Mouse (Mus musculus) large intestine, adult 2 months (tissue): ENCODE data around the gene Zfp691. TPM values are rescaled to one million over a fixed set of nuclear protein-coding genes. Genes with fewer than 3 reads are reported as not detected.

ENCODE experiments used
- DNase-seq: peaks from one replicate; pipeline ENCODE4 v3.0.0-alpha.2; 2012; ENCODE audit warnings: low read depth, low spot score
- WGBS: fragments of 180-500 bp; shearing (Covaris S2); methylation state at CpG from one replicate; pipeline ENCODE4 v1.1.7; 2018; 5-methylcytosine and 5-hydroxymethylcytosine counted together
- polyA plus RNA-seq: library from polyadenylated mRNA; depleted of rRNA; stranded (reverse); fragments of >200 nt; gene quantifications from 2 replicates; pipeline ENCODE4 v1.2.3, GENCODE M21; 2012

Zfp691 gene
- polyA plus RNA-seq, 1 experiment, result 5.4 TPM

GRCm38 (mm10) chr4:119172919-119173650 is 910 bp downstream of the Zfp691 start:
- WGBS, result 24% methylated on average over 18 of the region's 18 CpGs
- DNase-seq, result no peak

DNA sequence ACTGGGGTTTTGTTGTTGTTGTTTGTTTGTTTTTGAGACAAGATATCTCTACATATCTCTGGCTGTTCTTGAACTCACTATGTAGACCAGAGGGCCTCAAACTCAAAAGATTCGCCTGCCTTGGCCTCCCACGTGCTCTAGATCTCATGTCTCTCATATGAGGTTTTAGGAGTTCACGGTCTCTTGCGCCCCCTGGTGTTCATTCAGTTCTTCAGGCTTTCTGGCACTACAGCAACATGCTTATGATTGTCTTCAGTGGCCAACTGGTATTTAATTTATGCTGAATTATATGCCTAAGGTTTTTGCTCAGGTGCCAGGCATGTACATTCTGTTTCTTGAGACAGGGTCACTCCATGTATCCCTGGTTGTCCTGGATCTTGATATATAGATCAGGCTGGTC is 6.3 kb downstream of the Zfp691 start:
- DNase-seq, result peak; percentile 81
- WGBS, result 2% methylated on average over 4 of the region's 4 CpGs

GRCm38 (mm10) chr4:119167068-119167467 is 6.9 kb downstream of the Zfp691 start:
- 53% methylated on average over 4 of the region's 4 CpGs for WGBS
- no peak for DNase-seq

GRCm38 (mm10) chr4:119165916-119166315 is 8.1 kb downstream of the Zfp691 start:
- WGBS, result 86% methylated on average over 7 of the region's 7 CpGs
- no peak for DNase-seq

DNA sequence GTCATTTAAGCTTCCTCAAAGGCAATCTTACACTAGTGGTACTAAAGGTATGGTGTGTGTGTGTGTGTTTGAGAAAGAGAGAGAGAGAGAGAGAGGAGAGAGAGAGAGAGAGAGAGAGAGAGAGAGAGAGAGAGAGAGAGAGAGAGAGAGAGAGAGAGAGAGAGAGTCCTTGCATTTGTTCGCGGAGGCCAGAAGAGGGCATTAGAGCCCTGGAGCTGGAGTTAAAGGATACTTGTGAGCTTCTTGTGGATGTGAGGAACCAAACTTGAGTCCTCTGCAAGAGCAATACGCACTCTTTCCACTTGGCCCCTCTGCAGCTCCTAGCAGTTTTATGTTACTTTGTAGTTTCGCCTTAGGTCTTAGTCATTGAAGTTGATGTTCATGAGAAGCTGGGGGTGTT is 11.0 kb downstream of the Zfp691 start:
- no peak for DNase-seq
- WGBS, result 71% methylated on average over 4 of the region's 4 CpGs

GRCm38 (mm10) chr4:119161358-119161757 is 12.6 kb downstream of the Zfp691 start:
- no peak for DNase-seq
- 61% methylated on average over 3 of the region's 3 CpGs for WGBS

DNA sequence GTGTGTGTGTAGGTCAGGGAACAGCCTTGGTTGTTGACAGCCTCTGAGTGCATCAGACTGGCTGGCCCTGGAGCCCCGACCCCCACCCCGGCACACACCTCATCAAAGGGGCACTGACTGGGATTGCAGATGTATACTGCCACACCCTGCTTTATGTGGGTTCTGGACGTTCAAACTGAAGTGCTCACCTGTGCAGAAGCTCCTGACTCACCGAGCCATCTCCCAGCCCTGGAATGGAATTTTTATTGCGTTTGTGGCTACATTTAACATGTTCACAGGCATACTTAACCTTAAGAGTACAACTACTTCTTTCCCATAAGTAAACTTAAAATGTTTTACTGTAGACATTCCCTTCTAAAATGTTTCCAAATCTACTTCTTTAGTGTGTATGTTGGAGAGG is 16.1 kb downstream of the Zfp691 start:
- WGBS, result 21% methylated on average over 5 of the region's 5 CpGs

DNA sequence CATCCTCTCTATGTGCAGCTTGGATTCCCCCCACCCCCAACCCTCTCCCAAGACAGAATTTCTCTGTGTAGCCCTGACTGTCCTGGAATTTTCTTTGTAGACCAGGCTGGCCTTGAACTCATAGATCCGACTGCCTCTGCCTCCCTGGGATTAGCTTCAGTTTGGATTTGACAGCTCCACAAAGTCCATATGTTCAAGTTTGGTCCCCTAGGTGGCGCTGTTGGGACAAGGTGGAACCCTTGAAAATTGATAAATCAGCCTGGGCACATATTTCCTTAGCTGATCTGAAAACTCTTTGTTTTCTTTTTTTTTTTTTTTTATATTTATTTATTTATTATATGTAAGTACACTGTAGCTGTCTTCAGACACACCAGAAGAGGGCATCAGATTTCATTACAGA is 16.8 kb downstream of the Zfp691 start:
- DNase-seq, result no peak
- 31% methylated on average over 2 of the region's 2 CpGs for WGBS

More for the DNA sequence above, 16.1 kb downstream of the Zfp691 start:
- DNase-seq, result no peak

GRCm38 (mm10) chr4:119148741-119149140 is 25.3 kb downstream of the Zfp691 start:
- no peak for DNase-seq
- WGBS, result 88% methylated on average over 11 of the region's 11 CpGs

DNA sequence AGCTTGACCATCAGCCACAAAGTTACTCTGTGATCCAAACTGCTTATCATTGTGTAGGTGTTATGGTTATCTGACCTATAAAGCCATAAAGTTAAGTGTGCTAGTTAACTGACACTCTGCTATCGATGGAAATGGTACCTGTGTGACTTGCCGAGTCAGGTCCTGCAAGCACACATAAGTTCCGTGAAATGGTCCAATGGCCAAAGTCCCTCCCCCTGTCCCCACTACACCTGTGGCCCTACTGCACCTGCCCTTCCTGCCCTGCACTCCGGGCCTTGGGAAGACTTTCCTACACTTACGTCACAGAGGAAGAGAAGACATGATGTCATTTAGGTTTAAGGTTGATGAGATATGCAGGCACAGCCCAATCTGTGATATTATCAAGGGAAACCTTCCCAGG is 26.6 kb downstream of the Zfp691 start:
- 27% methylated on average over 5 of the region's 5 CpGs for WGBS
- DNase-seq, result no peak

DNA sequence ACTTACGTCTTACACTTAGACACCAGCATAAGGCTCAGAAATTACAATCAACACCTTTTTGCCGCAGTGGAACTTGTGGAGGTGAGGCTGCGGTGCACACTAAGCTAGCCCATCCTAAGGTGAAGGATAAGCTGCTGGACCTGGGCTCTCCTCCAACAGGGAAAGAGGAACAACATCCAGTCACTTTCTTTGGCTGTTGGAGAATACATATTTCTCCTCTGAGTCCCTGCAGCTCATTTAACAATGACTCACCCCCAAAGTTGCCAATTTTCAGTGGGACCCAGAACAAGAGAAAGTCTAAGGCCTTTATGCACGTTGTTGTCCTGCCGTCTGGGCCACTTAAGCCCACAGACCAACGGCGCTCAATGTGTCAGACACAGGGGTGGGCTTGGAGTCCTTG is 27.2 kb downstream of the Zfp691 start:
- 79% methylated on average over 7 of the region's 7 CpGs for WGBS
- no peak for DNase-seq

GRCm38 (mm10) chr4:119142230-119142871 is 31.6 kb downstream of the Zfp691 start:
- DNase-seq, result no peak
- 34% methylated on average over 24 of the region's 24 CpGs for whole genome bisulfite sequencing

GRCm38 (mm10) chr4:119141191-119141590 is 32.8 kb downstream of the Zfp691 start:
- no peak for DNase-seq
- 75% methylated on average over 10 of the region's 10 CpGs for WGBS

DNA sequence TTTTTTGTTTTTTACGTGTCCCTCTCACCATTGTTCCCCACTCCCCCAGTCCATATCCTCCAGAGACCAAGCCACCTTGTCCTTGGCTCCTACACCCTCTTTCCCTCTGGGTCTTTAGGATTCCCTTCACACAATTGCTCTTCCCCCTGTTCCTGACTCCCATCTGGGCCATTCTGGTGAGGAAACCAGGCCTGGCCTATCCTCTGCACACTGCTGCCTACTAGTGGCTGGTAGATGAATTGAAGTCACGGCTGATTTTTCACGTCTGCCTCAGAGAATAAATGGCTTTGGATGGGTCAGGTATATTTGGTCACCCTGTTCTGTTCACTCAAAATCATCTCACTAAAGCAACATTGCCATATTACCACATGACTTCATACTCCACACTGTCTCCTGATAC is 33.9 kb downstream of the Zfp691 start:
- no peak for DNase-seq
- 49% methylated on average over 3 of the region's 3 CpGs for WGBS

DNA sequence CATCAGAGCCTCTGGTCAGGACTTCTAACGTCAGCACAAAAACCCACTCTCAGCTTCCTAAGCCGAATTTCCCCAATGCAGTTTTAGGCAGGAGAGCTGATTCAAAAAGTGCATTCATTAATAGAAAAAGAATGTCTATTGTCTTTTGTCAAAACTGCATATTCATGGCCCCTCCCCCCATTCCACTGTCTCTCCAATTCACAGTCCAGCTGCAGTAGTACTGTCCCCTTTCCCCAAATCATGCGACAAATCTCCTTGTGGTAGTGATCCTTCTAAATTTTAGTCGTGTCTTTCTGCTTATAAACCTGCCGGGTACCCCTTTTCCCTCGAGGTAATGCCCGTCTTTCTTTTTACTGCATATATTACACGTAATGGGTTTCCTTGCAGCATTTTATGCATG is 35.2 kb downstream of the Zfp691 start:
- WGBS, result 68% methylated on average over 8 of the region's 8 CpGs
- DNase-seq, result no peak

- peak; percentile 75 for DNase-seq
- WGBS, result 17% methylated on average over 18 of the region's 18 CpGs
These were observed 35.8 kb downstream of the Zfp691 start for GRCm38 (mm10) chr4:119138171-119138570.

- no peak for DNase-seq
- 50% methylated on average over 8 of the region's 8 CpGs for WGBS
These were observed 36.7 kb downstream of the Zfp691 start for GRCm38 (mm10) chr4:119137313-119137712.

DNA sequence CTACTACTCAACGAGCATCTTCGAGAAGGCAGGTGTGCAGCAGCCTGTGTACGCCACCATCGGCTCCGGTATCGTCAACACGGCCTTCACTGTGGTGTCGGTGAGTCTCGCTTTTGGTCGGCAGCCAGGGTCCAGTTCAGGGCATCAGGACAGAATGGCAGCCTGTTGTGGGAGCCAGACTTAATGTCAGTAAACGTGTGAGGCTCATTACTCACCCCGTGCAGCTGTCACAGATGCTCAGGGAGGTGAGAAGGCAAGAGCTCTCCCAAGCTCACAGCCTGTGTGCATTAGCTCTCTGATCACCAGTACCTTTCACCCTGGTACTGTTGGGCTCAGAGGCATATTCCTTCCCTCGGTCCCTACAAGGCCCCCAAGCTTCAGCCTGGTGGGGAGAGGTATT is 40.1 kb downstream of the Zfp691 start:
- DNase-seq, result no peak
- WGBS, result 93% methylated on average over 13 of the region's 13 CpGs

- WGBS, result 90% methylated on average over 13 of the region's 13 CpGs
- DNase-seq, result no peak
These were observed 40.7 kb downstream of the Zfp691 start for GRCm38 (mm10) chr4:119133306-119133705.

GRCm38 (mm10) chr4:119131189-119131910 is 42.6 kb downstream of the Zfp691 start:
- DNase-seq, result no peak

GRCm38 (mm10) chr4:119129096-119129495 is 44.9 kb downstream of the Zfp691 start:
- no peak for DNase-seq
- 91% methylated on average over 1 of the region's 1 CpGs for WGBS

More at GRCm38 (mm10) chr4:119131189-119131910, 42.6 kb downstream of the Zfp691 start:
- WGBS, result 47% methylated on average over 8 of the region's 8 CpGs
